Mouse (Mus musculus) adrenal gland, adult (tissue): ENCODE data around the gene Olfr1254.

ENCODE experiments used
- DNase-seq, 2 experiments: peaks; one replicate each; pipeline ENCODE4 v3.0.0; 2022 to 2023; ENCODE audit warnings: low spot score in 1 of 2; ENCODE audit not compliant: inconsistent age in 2 of 2

The Olfr1254 gene

DNA sequence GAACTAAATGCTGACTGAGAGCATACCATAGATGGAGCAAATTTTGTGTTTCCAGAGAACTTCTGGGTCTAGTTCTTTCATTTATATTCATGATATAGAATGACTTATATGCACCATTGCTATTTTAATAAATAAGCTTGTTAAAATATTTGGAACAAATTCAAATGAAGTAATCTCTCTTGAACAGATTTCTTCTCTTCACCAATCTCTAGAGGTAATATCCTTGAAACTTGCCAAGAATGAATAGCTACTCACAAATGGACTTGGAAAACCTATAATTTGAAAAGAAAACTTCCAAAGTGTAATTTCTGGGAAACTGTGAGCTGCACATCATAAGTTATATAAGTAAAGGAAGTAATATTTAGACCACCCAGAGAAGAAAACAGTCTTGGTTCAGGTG is at the start of gene Olfr1254:
Olfr1254 (minus strand) TSS at position 101 of the 400 bp plus-strand sequence.
- no peak for DNase-seq

DNA sequence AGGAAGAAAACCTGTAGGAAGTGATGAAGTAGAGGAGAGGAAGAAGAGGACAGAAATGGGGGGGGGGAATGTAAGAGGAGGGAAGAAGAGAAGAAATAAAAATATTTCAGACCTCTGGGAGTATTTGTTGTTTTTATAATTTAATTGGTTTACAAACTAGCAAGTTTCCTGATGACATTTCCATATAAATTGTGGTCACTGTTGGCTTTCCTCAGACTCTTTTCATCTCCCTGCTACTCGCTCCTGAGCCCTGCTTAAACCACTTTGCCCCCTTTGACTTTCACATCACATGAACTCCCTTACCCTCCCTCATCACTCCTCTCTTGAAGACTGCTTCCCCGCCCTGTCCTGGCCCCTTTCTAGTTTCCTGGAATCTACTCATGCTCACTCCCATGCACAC is 48.0 kb upstream of the Olfr1254 start, which contains the start of gene Olfr1256:
Olfr1256 (minus strand) TSS at position 101 of the 400 bp plus-strand sequence.
- no peak for DNase-seq

DNA sequence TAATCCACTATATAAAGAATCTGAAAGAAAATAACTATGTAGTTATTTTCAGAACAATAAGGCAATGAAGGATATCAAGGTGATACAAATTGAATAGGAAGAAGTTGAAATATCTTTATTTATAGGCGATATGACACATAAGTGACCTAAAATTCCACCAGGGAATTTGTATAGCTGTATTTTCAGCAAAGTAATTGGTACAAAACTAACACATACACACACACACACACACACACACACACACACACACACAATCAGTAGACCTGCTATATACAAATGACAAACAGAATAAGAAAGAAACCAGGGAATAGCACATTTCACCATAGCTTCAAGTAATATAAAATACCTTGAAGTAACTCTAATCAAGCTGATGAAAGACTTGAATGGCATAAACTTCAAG is 26.8 kb upstream of the Olfr1254 start:
- DNase-seq: no peak

GRCm38 (mm10) chr2:89811751-89812150 is 18.3 kb upstream of the Olfr1254 start, which contains the start of gene Olfr1255:
TSS of gene Olfr1255 (plus strand) at chr2:89812051.
- DNase-seq: no peak

DNA sequence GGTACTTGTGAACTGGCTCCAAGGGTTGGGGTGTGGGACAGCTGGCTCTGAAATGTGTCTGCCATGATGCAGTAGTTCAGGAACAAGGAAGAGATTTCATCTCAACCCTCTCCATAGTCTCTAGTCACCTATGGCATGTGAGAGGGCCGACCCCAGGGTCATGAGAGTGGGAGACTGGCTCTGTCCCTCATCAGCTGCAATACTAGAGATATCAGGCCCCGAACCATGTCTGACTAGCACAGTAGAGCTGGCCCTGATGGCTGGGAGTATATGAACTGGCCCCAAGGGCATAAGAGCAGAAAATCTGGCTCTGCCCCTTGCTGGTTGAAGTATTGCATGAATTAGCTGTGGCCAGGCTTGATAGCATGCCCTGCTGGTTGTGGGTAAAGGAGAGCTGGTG is 17.3 kb upstream of the Olfr1254 start:
- no peak for DNase-seq

- no peak for DNase-seq
Observed at GRCm38 (mm10) chr2:89799583-89799982, 6.2 kb upstream of the Olfr1254 start.

GRCm38 (mm10) chr2:89756990-89757389 is 36.4 kb downstream of the Olfr1254 start, which contains the start of gene Olfr1253:
TSS of gene Olfr1253 (minus strand) at chr2:89757090.
- DNase-seq: no peak
